Mouse (Mus musculus) urinary bladder, postnatal 14 days (tissue): ENCODE measurements around the gene Gm10378.
"Not testable (repeated sequence)": the region's sequence is repeated elsewhere in the genome, so short reads cannot be mapped to it uniquely, and the experiment has no call there.

Experiments
- DNase-seq: peaks from one replicate; pipeline ENCODE4 v3.0.0; 2021; ENCODE audit warnings: low spot score

Gene Gm10378

DNA sequence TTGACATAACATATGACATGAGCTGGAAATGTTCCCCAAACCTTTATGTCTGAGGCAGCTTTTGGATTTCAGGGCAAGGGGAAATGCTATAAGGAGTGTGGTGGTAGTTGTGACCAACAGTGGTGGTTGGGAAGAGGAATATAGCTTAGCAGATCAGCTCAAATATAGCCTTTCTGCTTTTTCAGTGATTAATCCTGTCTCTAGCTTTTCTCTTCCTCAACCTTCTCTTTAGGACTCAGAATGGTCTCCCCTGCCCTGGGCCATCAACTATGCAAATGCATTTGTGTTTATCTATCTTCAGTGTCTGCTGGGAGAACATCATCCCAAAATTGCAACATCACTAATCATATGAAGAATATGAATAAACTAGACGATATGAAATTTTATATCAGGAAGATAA, at the start of gene Gm10378:
Gene Gm10378, plus strand, starts transcription at position 301 of the 400 bp plus-strand sequence.
- DNase-seq = not testable (repeated sequence)

DNA sequence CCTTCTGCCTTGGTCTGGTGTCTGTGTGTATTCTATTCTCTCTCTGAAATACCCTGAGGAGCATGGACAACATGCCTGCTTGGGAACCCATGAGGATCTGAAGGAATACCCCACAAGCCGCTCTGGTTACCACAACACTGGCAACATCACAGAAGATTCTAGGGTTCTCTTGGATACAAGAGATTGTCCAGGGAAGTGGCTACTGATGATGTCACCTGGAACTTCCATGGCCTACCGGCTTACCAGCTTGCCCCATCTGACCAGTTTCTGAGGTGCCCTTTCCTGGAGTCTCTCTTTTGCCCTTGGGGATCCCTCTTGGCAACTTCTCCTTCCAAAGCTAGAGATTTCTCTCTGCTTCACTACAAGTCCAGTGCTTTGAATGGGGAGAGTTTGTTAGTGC, 13.9 kb upstream of the Gm10378 start, which contains the start of gene Gm3633:
Gene Gm3633, minus strand, starts transcription at position 101 of the 400 bp plus-strand sequence.
- not testable (repeated sequence) for DNase-seq
